ENCODE assay signal across 9 mouse cellular contexts in genomic region chr9:43339614-43340020, GRCm38 (mm10). TPM values are rescaled to one million over a fixed set of nuclear protein-coding genes. Genes with fewer than 3 reads are reported as not detected.
DNase-seq lines count a peak whose midpoint lies in the region; ATAC-seq and TF ChIP-seq lines count a peak whose summit lies in the region.
"Had no signal": no experiment of that assay in that cellular context is flagged by ENCODE, and none has a peak within 500 bp of the region (broad histone marks: within the 10 kb centered on the region; RNA-seq: fewer than 3 reads in every experiment).

No protein-coding gene starts in this region.

- peak; percentile 84 for TF ChIP-seq CTCF in cerebellum, adult 2 months (IDR thresholded peaks at IDR 0.05; ENCODE audit: borderline replicate concordance, insufficient read depth, low read depth, low read length)
- TF ChIP-seq CTCF in forebrain, postnatal 0 days (IDR thresholded peaks at IDR 0.05; ENCODE audit: low read depth), result peak; percentile 92

- no peak for TF ChIP-seq POLR2A in cerebellum, adult 2 months (IDR thresholded peaks at IDR 0.05; ENCODE audit: borderline replicate concordance, insufficient read depth, low read length)

- no peak overlapping the region for H3K4me2 ChIP-seq in forebrain, postnatal 0 days (ENCODE audit: low read depth)
- H3K4me2 ChIP-seq in midbrain, embryonic 16.5 days (ENCODE audit: low read length), result no peak overlapping the region
- H3K4me2 ChIP-seq in stomach, embryonic 14.5 days (replicated peaks; ENCODE audit: low read depth, low read length), result no peak overlapping the region

- peak; percentile 86 for ATAC-seq in forebrain, postnatal 0 days
- ATAC-seq in midbrain, embryonic 16.5 days, result peak; percentile 49
- 0 out of 2 replicates have a peak, but pooled peaks have one; percentile 23 for ATAC-seq in stomach, embryonic 14.5 days (ENCODE audit: insufficient number of reproducible peaks, insufficient read depth, low FRiP score, low read depth)

- peak; percentile 71 for DNase-seq in heart, adult 8-10 months (ENCODE audit: low spot score)
- no peak for DNase-seq in heart, embryonic 10.5 days (ENCODE audit: low spot score)
- DNase-seq in cerebellum, adult 2 months, result peak; percentile 57 to 80
- peak; percentile 94 for DNase-seq in forebrain, postnatal 0 days
- peak; percentile 70 for DNase-seq in induced T-regulatory cell, adult 2 months (ENCODE audit: low read depth)
- peak; percentile 79 to 81 for DNase-seq in left cerebral cortex, postnatal 25 days (ENCODE audit: low spot score in 2 of 2)

- H3K4me3 ChIP-seq in heart, embryonic 10.5 days, result no peak overlapping the region
- H3K4me3 ChIP-seq in cerebellum, adult 2 months (replicated peaks; ENCODE audit: insufficient read depth, low read depth, low read length), result no peak overlapping the region
- no peak overlapping the region for H3K4me3 ChIP-seq in forebrain, postnatal 0 days (ENCODE audit: low read depth, low read length)
- H3K4me3 ChIP-seq in midbrain, embryonic 16.5 days (ENCODE audit: low read depth, low read length), result no peak overlapping the region
- H3K4me3 ChIP-seq in stomach, embryonic 14.5 days (ENCODE audit: low read depth, low read length), result no peak overlapping the region
- H3K4me3 ChIP-seq: myocyte had no signal

- H3K9ac ChIP-seq in forebrain, postnatal 0 days, result no peak overlapping the region
- H3K9ac ChIP-seq in midbrain, embryonic 16.5 days (ENCODE audit: low read depth, low read length), result no peak overlapping the region
- no peak overlapping the region for H3K9ac ChIP-seq in stomach, embryonic 14.5 days (replicated peaks; ENCODE audit: low read depth, low read length)

- intact Hi-C loops in left cerebral cortex, postnatal 25 days (cut with DNase I), result loop anchor here (1.0 to 5.0 kb wide), 4 partner anchors 151 to 633 kb away; no protein-coding TSS in a partner anchor

- H3K4me1 ChIP-seq in heart, embryonic 10.5 days, result no peaks in the 10 kb centered on the region
- no peaks in the 10 kb centered on the region for H3K4me1 ChIP-seq in cerebellum, adult 2 months (ENCODE audit: control insufficient read depth, insufficient read depth, low read length)
- H3K4me1 ChIP-seq in forebrain, postnatal 0 days (ENCODE audit: insufficient read depth), result no peaks in the 10 kb centered on the region
- H3K4me1 ChIP-seq in midbrain, embryonic 16.5 days (ENCODE audit: control insufficient read depth, insufficient read depth, low read length), result peaks cover 2% of the 10 kb centered on the region; the same call in 1 of the 2 replicates
- H3K4me1 ChIP-seq in stomach, embryonic 14.5 days (ENCODE audit: control insufficient read depth, insufficient read depth, low read length), result no peaks in the 10 kb centered on the region

- H3K36me3 ChIP-seq in heart, embryonic 10.5 days, result no peaks in the 10 kb centered on the region
- no peaks in the 10 kb centered on the region for H3K36me3 ChIP-seq in forebrain, postnatal 0 days (ENCODE audit: insufficient read depth)
- no peaks in the 10 kb centered on the region for H3K36me3 ChIP-seq in midbrain, embryonic 16.5 days (ENCODE audit: control insufficient read depth, insufficient read depth, low read length)
- no peaks in the 10 kb centered on the region for H3K36me3 ChIP-seq in stomach, embryonic 14.5 days (ENCODE audit: control insufficient read depth, insufficient read depth, low read length)

- H3K27me3 ChIP-seq in heart, embryonic 10.5 days (ENCODE audit: insufficient read depth, poor library complexity, severe bottlenecking), result peaks cover 16% of the 10 kb centered on the region; the same call in 1 of the 2 replicates
- no peaks in the 10 kb centered on the region for H3K27me3 ChIP-seq in cerebellum, adult 2 months (ENCODE audit: control insufficient read depth, insufficient read depth, low read length)
- no peaks in the 10 kb centered on the region for H3K27me3 ChIP-seq in forebrain, postnatal 0 days (ENCODE audit: insufficient read depth, low read length)
- H3K27me3 ChIP-seq in midbrain, embryonic 16.5 days (ENCODE audit: control insufficient read depth, insufficient read depth, low read depth, low read length), result no peaks in the 10 kb centered on the region
- H3K27me3 ChIP-seq in stomach, embryonic 14.5 days (ENCODE audit: control insufficient read depth, insufficient read depth, low read length), result no peaks in the 10 kb centered on the region

- H3K27ac ChIP-seq in heart, embryonic 10.5 days, result no peak overlapping the region
- no peak overlapping the region for H3K27ac ChIP-seq in cerebellum, adult 2 months (ENCODE audit: insufficient read depth, low read length)
- H3K27ac ChIP-seq in forebrain, postnatal 0 days (ENCODE audit: low read depth, low read length), result no peak overlapping the region
- no peak overlapping the region for H3K27ac ChIP-seq in midbrain, embryonic 16.5 days (ENCODE audit: low read length)
- no peak overlapping the region for H3K27ac ChIP-seq in stomach, embryonic 14.5 days (ENCODE audit: low read length)

- H3K9me3 ChIP-seq in heart, embryonic 10.5 days, result no peaks in the 10 kb centered on the region
- H3K9me3 ChIP-seq in forebrain, postnatal 0 days (ENCODE audit: low read length), result no peaks in the 10 kb centered on the region
- no peaks in the 10 kb centered on the region for H3K9me3 ChIP-seq in midbrain, embryonic 16.5 days (replicated peaks; ENCODE audit: control insufficient read depth, low read length, poor library complexity, severe bottlenecking)
- no peaks in the 10 kb centered on the region for H3K9me3 ChIP-seq in stomach, embryonic 14.5 days (ENCODE audit: control insufficient read depth, low read depth, low read length)

- WGBS in heart, embryonic 10.5 days, result 3% methylated on average over 2 of the region's 2 CpGs
- 2% methylated on average over 2 of the region's 2 CpGs for whole genome bisulfite sequencing in cerebellum, adult 2 months
- 0% methylated on average over 2 of the region's 2 CpGs for WGBS in forebrain, postnatal 0 days
- 2% methylated on average over 2 of the region's 2 CpGs for WGBS in midbrain, embryonic 16.5 days
- whole genome bisulfite sequencing in stomach, embryonic 14.5 days, result 0% methylated on average over 2 of the region's 2 CpGs

RNA-seq across cellular contexts. Expression of gene Trim29, which starts 29.0 kb away (rescaled TPM):
- total RNA-seq in heart, adult 8-10 months (2022), result not detected
- polyA plus RNA-seq in heart, embryonic 10.5 days (2016; fragmentation: Nextera tagmentation; extraction: Ambion mirVana), result 0.30 and 0.88 TPM in 2 replicates
- 0.18 and 0.44 TPM in 2 replicates for polyA plus RNA-seq in cerebellum, adult 2 months (2012; rRNA removed)
- not detected in 2 replicates for total RNA-seq in forebrain, postnatal 0 days (2014; rRNA removed)
- 0.05 and 0.11 TPM in 2 replicates for polyA plus RNA-seq in forebrain, postnatal 0 days (2015; fragmentation: Nextera tagmentation; extraction: Ambion mirVana)
- total RNA-seq in left cerebral cortex, postnatal 25 days (2021), result under 1 TPM in 1 of 2 experiments, not detected in 1; 0.16 TPM
- 0.09 TPM in 1 of 2 replicates, not detected in the other for polyA plus RNA-seq in midbrain, embryonic 16.5 days (2015; fragmentation: Nextera tagmentation; extraction: Ambion mirVana)
- polyA plus RNA-seq in stomach, embryonic 14.5 days (2014; fragmentation: Nextera tagmentation; extraction: Ambion mirVana), result 24.6 and 27.9 TPM in 2 replicates

Comparison
In these comparisons a context has a peak if more than half of its experiments do, and no peak if none do; other contexts are left out.
1. ATAC-seq: peak in every context shown above with its lines; median percentile 86 in forebrain, postnatal 0 days; 49 in midbrain, embryonic 16.5 days; 23 in stomach, embryonic 14.5 days.
2. RNA of gene Trim29, which starts 29.0 kb away (polyA plus RNA-seq): 24.6 to 27.9 TPM in stomach, embryonic 14.5 days; 0.30 to 0.88 TPM in heart, embryonic 10.5 days, 0.18 to 0.44 TPM in cerebellum, adult 2 months, 0.05 to 0.11 TPM in forebrain, postnatal 0 days and 0.09 TPM in midbrain, embryonic 16.5 days; every median in the first group is over 10 times any median in the second.